Mouse (Mus musculus): ENCODE measurements around the gene B3gnt6. TPM values are rescaled to one million over a fixed set of nuclear protein-coding genes. Genes with fewer than 3 reads are reported as not detected.
"Not testable (repeated sequence)": the region's sequence is repeated elsewhere in the genome, so short reads cannot be mapped to it uniquely, and the experiment has no call there.

The B3gnt6 gene
- polyA plus RNA-seq, 1 experiment: not detected

DNA sequence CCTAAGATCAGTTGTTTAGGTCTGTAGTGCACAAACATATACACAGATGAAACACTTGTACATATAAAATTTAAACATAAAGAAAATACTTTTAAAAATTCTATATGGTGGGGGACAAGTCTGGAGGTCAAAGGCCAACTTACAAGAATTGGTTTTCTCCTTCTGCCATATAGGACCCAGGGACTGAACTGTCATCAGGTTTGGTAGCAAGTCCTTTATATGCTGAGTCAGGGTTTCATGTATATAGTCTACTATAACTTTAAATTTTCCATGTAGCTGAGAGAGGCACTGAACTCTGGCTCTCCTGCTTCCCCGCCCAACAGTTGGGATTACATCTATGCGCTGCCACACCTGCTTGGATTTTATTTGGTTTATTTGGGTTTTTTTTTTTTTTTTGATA lies 11.0 kb downstream of the B3gnt6 start:
- Histone ChIP-seq H3K27ac (replicated peaks; ENCODE audit: low read depth, low read length) (no peak overlapping the region), H3K4me1 (ENCODE audit: control insufficient read depth, insufficient read depth, insufficient read length, low read length) (peaks cover 3% of the 10 kb centered on the region; the same call in 1 of the 2 replicates), H3K4me3 (ENCODE audit: insufficient read depth, low read depth, low read length) (no peak overlapping the region)

DNA sequence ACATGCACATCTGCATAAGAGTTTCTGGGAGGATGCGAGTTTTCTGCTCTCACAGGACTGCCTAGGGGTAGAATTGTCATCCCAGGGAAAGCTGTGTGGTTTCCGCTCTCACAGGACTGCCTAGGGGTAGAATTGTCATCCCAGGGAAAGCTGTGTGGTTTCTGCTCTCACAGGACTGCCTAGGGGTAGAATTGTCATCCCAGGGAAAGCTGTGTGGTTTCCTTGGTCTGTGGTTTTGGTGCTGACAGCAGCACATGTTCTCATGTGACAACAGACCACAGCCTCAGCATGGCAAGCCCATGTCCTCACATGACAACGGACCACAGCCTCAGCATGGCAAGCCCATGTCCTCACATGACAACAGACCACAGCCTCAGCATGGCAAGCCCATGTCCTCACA lies 11.9 kb downstream of the B3gnt6 start:
- H3K4me1 ChIP-seq (ENCODE audit: control insufficient read depth, insufficient read depth, insufficient read length, low read length); H3K4me3 ChIP-seq (ENCODE audit: insufficient read depth, low read depth, low read length); H3K27ac ChIP-seq (replicated peaks; ENCODE audit: low read depth, low read length): not testable (repeated sequence)

DNA sequence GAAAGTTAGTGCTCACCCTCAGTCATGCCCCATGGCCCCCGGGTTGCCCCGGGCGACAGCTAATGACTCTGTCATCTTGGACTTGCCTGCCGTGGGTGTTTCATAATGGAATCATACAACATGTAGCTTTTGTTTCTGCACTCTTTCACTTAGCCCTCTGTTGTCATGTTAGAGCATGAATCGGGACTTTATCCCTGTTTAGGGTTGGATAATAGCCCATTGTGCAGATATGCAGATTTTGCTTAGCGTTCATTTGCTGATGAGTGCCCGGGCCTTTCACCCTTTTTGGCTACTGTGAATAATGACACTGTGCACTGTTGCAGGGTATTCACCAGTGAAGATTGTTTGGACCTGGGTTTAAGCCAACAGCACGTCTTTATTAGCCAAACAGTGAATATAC lies 12.6 kb downstream of the B3gnt6 start:
- peaks cover 3% of the 10 kb centered on the region; the same call in 1 of the 2 replicates for H3K4me1 ChIP-seq (ENCODE audit: control insufficient read depth, insufficient read depth, insufficient read length, low read length)
- H3K27ac ChIP-seq (replicated peaks; ENCODE audit: low read depth, low read length): no peak overlapping the region
- no peak overlapping the region for H3K4me3 ChIP-seq (ENCODE audit: insufficient read depth, low read depth, low read length)

DNA sequence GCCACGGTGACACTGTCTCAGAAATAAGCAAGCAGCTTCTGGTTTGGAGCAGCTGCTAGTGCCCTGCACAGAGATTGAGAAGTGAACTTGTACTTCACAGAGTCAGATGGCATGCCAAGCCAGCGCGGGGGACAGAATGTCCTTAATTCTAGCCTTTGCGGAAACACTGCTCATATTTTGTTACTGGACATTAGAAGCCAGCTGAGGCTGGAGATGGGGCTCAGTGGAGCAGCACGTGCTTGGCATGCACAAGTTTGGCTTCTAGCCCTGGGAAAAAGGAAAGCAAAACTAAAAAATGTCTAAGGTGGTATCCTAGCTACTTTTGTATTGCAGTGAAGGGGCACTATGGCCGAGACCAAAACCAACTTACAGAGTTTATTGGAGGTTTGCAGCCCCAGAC lies 14.0 kb downstream of the B3gnt6 start:
- Histone ChIP-seq H3K4me1 (ENCODE audit: control insufficient read depth, insufficient read depth, insufficient read length, low read length) (peaks cover 3% of the 10 kb centered on the region; the same call in 1 of the 2 replicates), H3K4me3 (ENCODE audit: insufficient read depth, low read depth, low read length) (no peak overlapping the region), H3K27ac (replicated peaks; ENCODE audit: low read depth, low read length) (no peak overlapping the region)

DNA sequence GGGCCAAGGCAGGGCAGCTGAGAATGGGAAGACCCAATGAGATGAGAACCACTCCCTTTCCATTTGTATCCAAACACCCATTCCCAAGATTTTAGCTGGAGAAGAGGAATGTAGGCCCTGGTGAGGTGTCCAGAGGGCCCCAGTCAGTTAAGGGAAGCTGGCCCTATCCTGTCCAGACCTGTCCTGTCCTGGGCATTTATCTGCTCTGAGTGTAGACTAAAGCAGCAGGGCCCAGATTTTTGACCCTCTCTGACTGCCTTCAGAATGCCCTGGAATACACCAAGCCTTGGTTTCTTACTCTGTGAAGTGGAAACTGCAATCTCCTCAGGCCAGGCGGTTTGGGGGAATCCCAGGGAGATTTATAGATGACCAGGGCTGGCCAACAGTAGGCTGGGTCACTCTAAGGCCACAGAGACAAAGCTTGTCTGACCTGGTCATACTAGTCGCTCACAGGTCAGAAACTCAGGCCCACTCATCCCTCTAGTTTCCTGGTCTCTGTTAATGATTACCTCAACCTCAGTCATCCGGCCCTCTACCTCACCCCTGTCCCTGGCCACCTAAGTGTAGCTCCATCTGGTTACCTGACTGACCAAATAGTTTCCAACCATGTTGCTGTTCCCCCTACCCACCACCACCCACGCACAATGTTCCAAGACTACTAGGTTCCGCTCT lies 20.6 kb downstream of the B3gnt6 start:
- peak overlapping the region; percentile 85 for H3K4me3 ChIP-seq (ENCODE audit: insufficient read depth, low read depth, low read length)
- 0 out of 2 replicates have a peak, but pooled peaks cover 2% of the 10 kb centered on the region for H3K4me1 ChIP-seq (ENCODE audit: control insufficient read depth, insufficient read depth, insufficient read length, low read length)
- H3K27ac ChIP-seq (replicated peaks; ENCODE audit: low read depth, low read length): peak overlapping the region; percentile 46

DNA sequence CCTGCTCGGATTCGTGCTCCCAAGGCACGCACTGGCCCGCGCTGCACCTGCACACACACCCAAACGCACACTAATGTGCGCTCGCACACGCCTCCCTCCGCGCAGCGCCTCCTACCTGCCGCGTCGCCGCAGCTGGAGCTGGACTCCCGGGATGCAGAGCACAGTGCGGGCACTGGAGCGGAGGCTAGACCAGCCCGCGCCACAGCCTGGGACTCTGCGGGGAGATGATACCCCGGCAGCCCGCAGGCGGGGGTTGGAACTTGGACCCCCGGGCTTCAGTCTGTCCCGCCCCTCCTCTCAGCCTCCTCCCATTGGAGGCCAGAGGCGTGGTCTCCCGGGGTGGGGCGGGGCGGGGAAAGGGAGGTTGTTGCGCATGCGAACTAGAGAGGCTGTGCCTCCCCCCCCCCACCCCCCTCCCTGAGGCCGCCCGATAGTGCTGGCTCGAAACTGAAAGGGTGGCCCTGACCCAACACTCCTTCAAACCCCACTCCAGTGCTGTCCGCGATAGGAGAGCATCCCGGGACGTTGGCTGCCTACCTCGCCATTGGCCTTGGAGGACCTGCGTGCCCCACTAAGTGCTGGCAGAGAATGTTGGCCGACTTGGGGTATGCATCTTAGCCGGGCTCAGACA lies 21.2 kb downstream of the B3gnt6 start, which contains the start of gene Capn5:
Gene Capn5, minus strand, starts transcription at position 346 of the 631 bp plus-strand sequence.
- Histone ChIP-seq H3K4me1 (ENCODE audit: control insufficient read depth, insufficient read depth, insufficient read length, low read length) (0 out of 2 replicates have a peak, but pooled peaks cover 2% of the 10 kb centered on the region), H3K4me3 (ENCODE audit: insufficient read depth, low read depth, low read length) (peak within 1 kb of the TSS; percentile 85), H3K27ac (replicated peaks; ENCODE audit: low read depth, low read length) (peak within 1 kb of the TSS; percentile 46)

DNA sequence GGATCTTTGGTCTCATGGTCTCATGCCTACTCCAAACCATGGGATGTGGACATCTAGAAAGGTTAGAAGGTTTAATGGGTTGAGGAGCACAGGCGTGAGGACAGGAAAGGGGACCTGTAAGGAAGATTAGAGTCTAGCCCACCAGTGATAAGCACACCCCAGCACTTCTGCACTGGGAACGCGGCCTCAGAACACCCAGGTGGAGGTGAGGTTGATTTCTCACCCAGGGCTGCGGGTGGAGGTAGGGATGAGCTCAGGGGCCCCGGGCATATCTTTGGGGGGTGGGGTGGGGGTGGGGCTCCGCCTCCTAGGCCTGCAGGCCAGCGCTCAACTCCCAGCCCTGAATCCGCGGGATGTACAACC lies 21.7 kb downstream of the B3gnt6 start:
- H3K4me1 ChIP-seq (ENCODE audit: control insufficient read depth, insufficient read depth, insufficient read length, low read length): 0 out of 2 replicates have a peak, but pooled peaks cover 2% of the 10 kb centered on the region
- no peak overlapping the region for H3K27ac ChIP-seq (replicated peaks; ENCODE audit: low read depth, low read length)
- peak overlapping the region; percentile 78 for H3K4me3 ChIP-seq (ENCODE audit: insufficient read depth, low read depth, low read length)

DNA sequence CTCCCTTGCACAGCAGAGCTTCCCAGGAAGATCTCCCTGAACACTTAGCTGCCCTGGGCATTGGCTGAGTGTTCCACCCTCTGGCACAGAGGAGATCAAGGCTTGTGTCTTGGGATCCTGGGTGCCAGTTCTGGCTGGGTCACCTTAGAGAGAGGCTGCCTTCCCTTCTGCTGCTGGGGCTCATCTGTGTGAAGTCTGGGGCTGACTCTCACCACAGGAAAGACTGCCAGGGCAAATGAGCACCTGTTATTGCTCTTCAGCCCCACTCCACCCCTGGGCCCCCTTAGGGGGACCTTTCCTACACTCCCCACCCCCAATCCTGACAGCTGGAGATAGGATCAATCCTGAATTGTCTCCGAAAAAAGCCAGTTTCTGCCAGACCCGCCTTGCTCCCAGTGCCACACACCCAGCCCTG lies 22.2 kb downstream of the B3gnt6 start:
- 0 out of 2 replicates have a peak, but pooled peaks cover 2% of the 10 kb centered on the region for H3K4me1 ChIP-seq (ENCODE audit: control insufficient read depth, insufficient read depth, insufficient read length, low read length)
- H3K4me3 ChIP-seq (ENCODE audit: insufficient read depth, low read depth, low read length): no peak overlapping the region; the same call in 1 of the 2 replicates
- H3K27ac ChIP-seq (replicated peaks; ENCODE audit: low read depth, low read length): no peak overlapping the region

DNA sequence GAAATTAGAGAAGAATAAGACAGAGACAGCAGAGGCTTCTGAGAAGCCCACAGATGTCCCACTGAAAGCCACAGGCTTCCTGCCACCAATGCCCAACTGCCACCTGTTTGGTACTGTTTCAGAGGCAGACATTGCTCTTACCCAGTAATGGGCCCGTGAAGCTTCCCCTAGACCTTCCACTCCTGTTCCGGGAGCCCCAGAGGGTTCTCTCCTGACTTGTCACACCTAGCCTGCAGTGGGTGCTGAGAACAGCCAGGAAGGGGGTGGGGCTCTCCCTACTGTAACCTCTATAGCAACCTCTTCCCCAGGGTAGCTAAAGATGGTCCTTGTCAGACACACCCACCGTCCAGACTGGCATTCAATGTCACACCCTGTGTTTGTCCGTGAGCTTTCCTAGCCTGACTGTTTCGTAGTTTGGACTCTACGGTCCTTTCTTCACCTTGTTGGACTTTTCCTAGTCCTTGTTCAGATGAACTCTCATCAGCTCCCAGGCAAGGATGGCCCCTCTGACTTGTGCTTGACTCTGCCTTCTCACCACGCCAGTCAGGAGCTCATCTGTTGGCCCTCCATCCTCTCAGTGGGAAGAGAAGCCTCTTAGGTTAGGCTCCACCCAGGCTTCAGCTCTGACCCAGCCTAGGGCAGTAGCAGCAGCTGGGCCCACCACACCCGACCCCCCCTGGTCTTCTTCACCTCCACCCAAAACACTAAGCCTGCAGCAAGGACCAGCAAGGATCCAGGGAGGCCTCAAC lies 22.8 kb downstream of the B3gnt6 start:
- peaks cover 2% of the 10 kb centered on the region; the same call in 1 of the 2 replicates for H3K4me1 ChIP-seq (ENCODE audit: control insufficient read depth, insufficient read depth, insufficient read length, low read length)
- no peak overlapping the region for H3K27ac ChIP-seq (replicated peaks; ENCODE audit: low read depth, low read length)
- H3K4me3 ChIP-seq (ENCODE audit: insufficient read depth, low read depth, low read length): no peak overlapping the region

DNA sequence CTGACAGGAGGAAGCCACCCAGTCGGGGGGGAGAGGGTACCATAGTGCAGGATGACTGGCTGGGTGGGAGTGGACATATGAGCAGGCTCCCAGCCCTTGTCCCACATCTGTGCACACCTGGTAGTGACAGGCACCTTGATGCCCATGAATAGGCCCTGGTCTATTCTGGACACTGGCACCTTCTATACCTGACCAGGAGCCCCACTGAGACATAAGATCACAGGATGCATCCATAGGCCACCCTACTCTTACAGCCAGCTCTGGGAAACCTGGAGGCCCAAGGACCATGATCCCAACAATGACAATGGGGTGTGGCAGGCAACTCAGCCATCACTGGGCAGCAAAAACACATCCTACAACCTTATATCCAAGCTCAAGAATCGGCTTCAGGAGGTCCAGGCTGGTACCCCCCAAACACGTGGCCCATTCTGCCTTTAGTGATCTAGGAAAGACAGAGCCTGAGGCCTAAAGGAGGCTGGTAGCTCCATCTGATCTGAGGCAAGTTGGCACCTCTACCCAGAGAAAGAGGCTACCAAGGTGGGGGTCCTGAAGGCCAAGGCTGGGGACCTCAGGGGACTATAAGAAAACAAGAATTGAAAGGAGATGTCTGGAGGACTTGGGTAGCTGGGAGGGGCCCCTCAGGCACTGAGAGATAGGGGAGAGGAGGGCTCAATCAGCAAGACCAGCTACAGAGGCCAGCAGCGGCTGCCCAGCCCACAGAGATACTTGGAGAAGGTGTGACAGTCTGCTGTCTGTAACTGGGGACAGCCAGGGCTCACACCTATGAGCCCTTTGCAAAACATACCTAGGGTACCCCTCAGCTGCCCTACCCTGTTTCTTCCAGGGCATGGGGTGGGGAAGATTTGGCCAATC lies 24.2 kb downstream of the B3gnt6 start:
- Histone ChIP-seq H3K4me1 (ENCODE audit: control insufficient read depth, insufficient read depth, insufficient read length, low read length) (peaks cover 2% of the 10 kb centered on the region; the same call in 1 of the 2 replicates), H3K4me3 (ENCODE audit: insufficient read depth, low read depth, low read length) (no peak overlapping the region), H3K27ac (replicated peaks; ENCODE audit: low read depth, low read length) (no peak overlapping the region)

DNA sequence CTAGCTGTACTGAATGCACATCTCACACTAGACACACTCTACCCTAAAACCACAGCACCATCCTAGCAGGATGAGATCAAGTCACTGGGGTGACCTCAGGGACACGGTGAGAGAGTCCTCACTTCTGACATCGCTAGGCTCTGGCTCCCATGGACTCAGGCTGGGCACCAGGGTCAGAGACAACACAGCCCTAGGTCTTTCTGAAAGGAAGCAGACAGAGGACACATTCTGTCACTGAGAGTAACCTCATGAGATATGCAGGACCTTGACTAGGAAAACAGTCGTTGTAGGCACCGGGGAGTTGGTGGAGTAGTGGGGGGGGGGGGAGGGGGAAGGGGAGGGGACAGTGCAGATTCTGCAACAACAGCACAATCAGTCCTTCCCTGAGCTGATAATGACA lies 25.9 kb downstream of the B3gnt6 start:
- no peak overlapping the region for H3K4me3 ChIP-seq (ENCODE audit: insufficient read depth, low read depth, low read length)
- peaks cover 2% of the 10 kb centered on the region; the same call in 1 of the 2 replicates for H3K4me1 ChIP-seq (ENCODE audit: control insufficient read depth, insufficient read depth, insufficient read length, low read length)
- no peak overlapping the region for H3K27ac ChIP-seq (replicated peaks; ENCODE audit: low read depth, low read length)

DNA sequence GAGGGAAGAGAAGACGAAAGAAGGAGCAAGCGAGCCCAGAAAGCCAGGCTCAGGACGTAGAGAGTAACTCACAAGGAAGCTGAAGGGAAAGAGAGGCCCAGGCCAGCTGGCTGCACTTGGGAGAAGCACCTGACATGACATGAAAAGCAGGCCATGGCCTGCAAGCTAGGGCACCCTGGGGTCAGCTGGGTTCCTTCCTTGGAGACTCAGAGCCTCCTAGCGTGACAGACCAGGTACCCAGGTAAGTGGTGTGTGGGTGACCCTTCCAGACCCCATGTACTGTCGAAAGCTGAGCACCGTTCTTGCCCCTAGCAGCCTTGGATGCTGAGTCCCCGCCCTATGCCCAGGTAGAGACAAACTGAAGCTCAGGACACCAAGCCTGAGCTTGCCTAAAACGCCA lies 26.6 kb downstream of the B3gnt6 start:
- Histone ChIP-seq H3K4me1 (ENCODE audit: control insufficient read depth, insufficient read depth, insufficient read length, low read length) (no peaks in the 10 kb centered on the region; the same call in 1 of the 2 replicates), H3K27ac (replicated peaks; ENCODE audit: low read depth, low read length) (no peak overlapping the region), H3K4me3 (ENCODE audit: insufficient read depth, low read depth, low read length) (no peak overlapping the region)

DNA sequence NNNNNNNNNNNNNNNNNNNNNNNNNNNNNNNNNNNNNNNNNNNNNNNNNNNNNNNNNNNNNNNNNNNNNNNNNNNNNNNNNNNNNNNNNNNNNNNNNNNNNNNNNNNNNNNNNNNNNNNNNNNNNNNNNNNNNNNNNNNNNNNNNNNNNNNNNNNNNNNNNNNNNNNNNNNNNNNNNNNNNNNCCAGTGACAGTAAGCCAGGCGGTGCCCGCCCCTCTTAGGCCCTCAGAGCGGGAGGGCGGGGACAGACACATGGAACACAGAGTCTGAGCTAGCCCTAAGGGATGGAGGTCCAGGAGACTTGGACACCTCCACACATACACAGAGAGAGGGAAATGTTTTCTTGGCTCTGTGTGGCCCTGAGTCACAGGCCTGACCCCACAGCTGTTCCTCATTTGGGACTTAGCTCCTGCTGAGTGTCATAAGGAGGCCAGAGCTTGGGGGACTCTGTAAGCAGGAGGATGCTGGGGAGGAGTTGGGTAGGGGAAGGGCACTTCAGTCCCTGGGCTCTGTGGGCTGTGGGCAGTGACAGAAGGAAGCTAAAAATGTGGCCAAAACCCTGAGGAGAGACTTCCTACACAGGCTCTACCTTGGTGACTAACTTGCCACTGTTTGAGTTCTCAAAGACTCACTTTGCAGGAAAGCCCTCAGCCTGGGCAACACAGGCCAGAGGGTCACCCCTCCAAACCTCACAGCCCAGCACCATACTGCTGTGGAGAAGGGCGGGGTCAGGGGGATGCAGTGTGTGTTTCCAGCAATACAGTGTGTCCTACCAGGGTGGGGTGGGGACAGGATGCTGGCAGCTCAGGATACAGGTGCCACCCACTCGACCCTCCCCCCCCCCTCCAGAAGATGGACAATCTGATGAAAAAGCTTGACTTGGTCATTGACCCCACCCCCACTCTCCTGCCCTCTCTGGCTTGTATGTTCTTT lies 27.9 kb downstream of the B3gnt6 start:
- peak overlapping the region; percentile 52 for H3K27ac ChIP-seq (replicated peaks; ENCODE audit: low read depth, low read length)
- no peak overlapping the region for H3K4me3 ChIP-seq (ENCODE audit: insufficient read depth, low read depth, low read length)
- H3K4me1 ChIP-seq (ENCODE audit: control insufficient read depth, insufficient read depth, insufficient read length, low read length): no peaks in the 10 kb centered on the region; the same call in 1 of the 2 replicates

All from brown adipose tissue, adult 24 weeks (tissue).